Mouse (Mus musculus) MEL (cell line): ENCODE data around the gene Rgs12. TPM values are rescaled to one million over a fixed set of nuclear protein-coding genes. Genes with fewer than 3 reads are reported as not detected.

Source experiments
- DNase-seq: peaks from one replicate; pipeline ENCODE4 v3.0.0; 2011; ENCODE audit warnings: low read depth, low spot score
- H3K27ac ChIP-seq: 2 replicates; pipeline ENCODE4 v1.5.1; 2012; ENCODE audit warnings: low read depth, mild to moderate bottlenecking, control low read depth, low read length, moderate library complexity; ENCODE audit not compliant: control insufficient read depth
- H3K27me3 ChIP-seq, 2 experiments: fragments of 150-350 bp in 1 of 2; sonication (generic) in 1 of 2; 2 replicates each; pipeline ENCODE4 v1.6.1; 2012; ENCODE audit warnings: low read length in 2 of 2, mild to moderate bottlenecking in 2 of 2, improper control_type of control experiment in 1 of 2, moderate library complexity in 1 of 2; ENCODE audit not compliant: insufficient read depth in 2 of 2, control insufficient read depth in 1 of 2
- H3K36me3 ChIP-seq, 2 experiments: 2 replicates each; pipeline ENCODE4 v1.6.1; 2012 to 2014; ENCODE audit warnings: low read length in 2 of 2, improper control_type of control experiment in 1 of 2, inconsistent platforms in 1 of 2, mild to moderate bottlenecking in 1 of 2; ENCODE audit not compliant: insufficient read depth in 2 of 2, control insufficient read depth in 1 of 2
- H3K4me1 ChIP-seq, 2 experiments: fragments of 150-350 bp in 1 of 2; sonication (generic) in 1 of 2; 2 replicates each; pipeline ENCODE4 v1.6.1; 2012; ENCODE audit warnings: low read length in 2 of 2, improper control_type of control experiment in 1 of 2, mild to moderate bottlenecking in 1 of 2; ENCODE audit not compliant: insufficient read depth in 2 of 2, control insufficient read depth in 1 of 2
- H3K4me3 ChIP-seq, 2 experiments: fragments of 150-350 bp in 1 of 2; sonication (generic) in 1 of 2; 2 replicates each; pipeline ENCODE4 v1.5.1; 2012; ENCODE audit warnings: low read depth in 2 of 2, low read length in 2 of 2, mild to moderate bottlenecking in 2 of 2, moderate library complexity in 2 of 2, control low read depth in 1 of 2, improper control_type of control experiment in 1 of 2; ENCODE audit not compliant: control insufficient read depth in 1 of 2, insufficient read depth in 1 of 2
- H3K79me2 ChIP-seq: 2 replicates; pipeline ENCODE4 v1.6.1; 2012; ENCODE audit warnings: mild to moderate bottlenecking, low read length, moderate library complexity; ENCODE audit not compliant: control insufficient read depth, poor library complexity, insufficient read depth
- H3K9ac ChIP-seq: 2 replicates; pipeline ENCODE4 v1.6.1; 2012; ENCODE audit warnings: low read depth, mild to moderate bottlenecking, control low read depth, low read length, moderate library complexity; ENCODE audit not compliant: control insufficient read depth, poor library complexity, severe bottlenecking
- H3K9me3 ChIP-seq: fragments of 150-350 bp; sonication (generic); replicated peaks from 2 replicates; pipeline ENCODE4 v1.6.1; 2012; ENCODE audit warnings: mild to moderate bottlenecking, low read length, improper control_type of control experiment, moderate library complexity; ENCODE audit not compliant: insufficient read depth
- BHLHE40 ChIP-seq: IDR thresholded peaks from 2 replicates; pipeline ENCODE4 v1.6.1; 2012; ENCODE audit warnings: low read depth, mild to moderate bottlenecking, inconsistent platforms, low read length, improper control_type of control experiment, borderline replicate concordance
- CHD2 ChIP-seq: IDR thresholded peaks from 2 replicates; pipeline ENCODE4 v1.6.1; 2011; ENCODE audit warnings: low read length, improper control_type of control experiment
- GABPA ChIP-seq: IDR thresholded peaks from 2 replicates; pipeline ENCODE4 v1.6.1; 2012; ENCODE audit warnings: low read depth, mild to moderate bottlenecking, inconsistent platforms, low read length, improper control_type of control experiment, moderate library complexity
- GATA1 ChIP-seq: IDR thresholded peaks from 2 replicates; pipeline ENCODE4 v1.6.1; 2011; ENCODE audit warnings: low read depth, low read length, improper control_type of control experiment
- JUND ChIP-seq: IDR thresholded peaks from 2 replicates; pipeline ENCODE4 v1.6.1; 2011; ENCODE audit warnings: low read depth, mild to moderate bottlenecking, improper control_type of control experiment, low read length
- MAFK ChIP-seq: IDR thresholded peaks from 2 replicates; pipeline ENCODE4 v1.6.1; 2011; ENCODE audit warnings: low read depth, mild to moderate bottlenecking, low read length, improper control_type of control experiment, borderline replicate concordance
- MAX ChIP-seq: IDR thresholded peaks from 2 replicates; pipeline ENCODE4 v1.6.1; 2011; ENCODE audit warnings: low read length, improper control_type of control experiment
- MXI1 ChIP-seq: IDR thresholded peaks from 2 replicates; pipeline ENCODE4 v1.6.1; 2011; ENCODE audit warnings: mild to moderate bottlenecking, low read depth, low read length, improper control_type of control experiment
- NELFE ChIP-seq: IDR thresholded peaks from 2 replicates; pipeline ENCODE4 v1.6.1; 2011; ENCODE audit warnings: low read depth, low read length, improper control_type of control experiment
- NRF1 ChIP-seq: IDR thresholded peaks from 2 replicates; pipeline ENCODE4 v1.6.1; 2014; ENCODE audit warnings: low read depth, mild to moderate bottlenecking, inconsistent platforms, low read length, improper control_type of control experiment, moderate library complexity; ENCODE audit not compliant: poor library complexity, insufficient read depth, severe bottlenecking
- POLR2AphosphoS2 ChIP-seq: IDR thresholded peaks from 2 replicates; pipeline ENCODE4 v1.6.1; 2011; ENCODE audit warnings: low read length, improper control_type of control experiment
- POLR2AphosphoS5 ChIP-seq: IDR thresholded peaks from 2 replicates; pipeline ENCODE4 v1.6.1; 2012; ENCODE audit warnings: low read depth, borderline replicate concordance, mild to moderate bottlenecking, inconsistent platforms, low read length, moderate library complexity, mixed read lengths
- RAD21 ChIP-seq: IDR thresholded peaks from 2 replicates; pipeline ENCODE4 v1.6.1; 2011; ENCODE audit warnings: mild to moderate bottlenecking, low read depth, low read length, improper control_type of control experiment
- UBTF ChIP-seq: IDR thresholded peaks from 2 replicates; pipeline ENCODE4 v1.6.1; 2012; ENCODE audit warnings: low read depth, mild to moderate bottlenecking, inconsistent platforms, low read length, improper control_type of control experiment, moderate library complexity, borderline replicate concordance; ENCODE audit not compliant: insufficient read depth
- USF1 ChIP-seq: IDR thresholded peaks from 2 replicates; pipeline ENCODE4 v1.6.1; 2014; ENCODE audit warnings: low read depth, mild to moderate bottlenecking, inconsistent platforms, low read length, improper control_type of control experiment, moderate library complexity
- USF2 ChIP-seq, 2 experiments: IDR thresholded peaks; 2 replicates each; pipeline ENCODE4 v1.6.1; 2011 to 2012; ENCODE audit warnings: improper control_type of control experiment in 2 of 2, low read length in 2 of 2, borderline replicate concordance in 1 of 2, inconsistent platforms in 1 of 2, low read depth in 1 of 2, mild to moderate bottlenecking in 1 of 2; ENCODE audit not compliant: insufficient read depth in 1 of 2
- ZC3H11A ChIP-seq: IDR thresholded peaks from 2 replicates; pipeline ENCODE4 v1.6.1; 2012; ENCODE audit warnings: low read depth, mild to moderate bottlenecking, inconsistent platforms, low read length, improper control_type of control experiment
- ZKSCAN1 ChIP-seq: IDR thresholded peaks from 2 replicates; pipeline ENCODE4 v1.6.1; 2012; ENCODE audit warnings: low read depth, mild to moderate bottlenecking, inconsistent platforms, low read length, improper control_type of control experiment, moderate library complexity
- polyA plus RNA-seq, 2 experiments: library from polyadenylated mRNA; stranded (reverse) in 1 of 2; unstranded in 1 of 2; fragments of >175 nt in 1 of 2; fragments of >200 nt in 1 of 2; gene quantifications; 2 replicates each; pipeline versions ENCODE4 v1.2.1 to v1.2.4; 2012; ENCODE audit warnings: low replicate concordance in 2 of 2, low read depth in 1 of 2; ENCODE audit not compliant: insufficient read length in 2 of 2, insufficient read depth in 1 of 2, missing spikeins in 1 of 2
- total RNA-seq: library from RNA; depleted of rRNA; stranded (reverse); fragments of 300-350 nt; gene quantifications from 2 replicates; pipeline ENCODE4 v1.2.3, GENCODE M21; 2012

The Rgs12 gene
- total and polyA plus RNA-seq, 3 experiments, result 11.9 to 15.4 TPM; not detected in 1

DNA sequence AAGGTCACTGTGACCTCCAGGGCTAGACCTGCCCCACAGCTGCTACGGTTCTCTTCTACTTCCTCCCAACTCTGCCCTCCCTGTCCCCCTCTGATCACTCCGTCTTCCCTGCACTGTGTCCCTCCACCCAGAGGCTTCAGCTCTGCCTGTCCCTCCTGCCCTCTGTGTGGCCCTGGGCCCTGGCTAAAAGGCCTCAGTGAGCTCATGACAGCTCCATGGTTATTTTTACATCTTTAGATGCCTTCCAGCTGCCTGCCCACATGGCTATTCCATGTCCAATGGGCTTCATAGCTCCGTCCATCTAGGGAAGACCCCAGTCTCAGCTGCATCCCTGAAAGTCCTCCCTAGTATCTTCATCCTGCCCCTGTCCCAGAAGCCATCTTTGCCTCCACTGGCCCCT is 110.9 kb downstream of the Rgs12 start:
- no peak for TF ChIP-seq MAFK
- TF ChIP-seq ZC3H11A, result no peak
- no peak for TF ChIP-seq POLR2AphosphoS2
- no peak for TF ChIP-seq BHLHE40
- TF ChIP-seq GATA1, result no peak
- TF ChIP-seq USF2 (IDR thresholded peaks at IDR 0.05; ENCODE audit: borderline replicate concordance in 1 of 2, insufficient read depth in 1 of 2, low read depth in 1 of 2, low read length in 2 of 2), result no peak
- TF ChIP-seq NRF1, result no peak
- no peak for TF ChIP-seq MXI1
- TF ChIP-seq CHD2, result no peak
- TF ChIP-seq NELFE, result no peak
- TF ChIP-seq GABPA, result no peak
- TF ChIP-seq RAD21, result no peak
- Histone ChIP-seq H3K4me1 (peaks cover 0 to 9% of the 10 kb centered on the region in 2 experiments; a peak in 2 of 4 replicates), H3K9ac (no peak overlapping the region), H3K79me2 (no peaks in the 10 kb centered on the region), H3K9me3 (no peaks in the 10 kb centered on the region), H3K27me3 (no peaks in the 10 kb centered on the region; a peak in 1 of 4 replicates), H3K4me3 (no peak overlapping the region), H3K27ac (no peak overlapping the region), H3K36me3 (no peaks in the 10 kb centered on the region)
- no peak for DNase-seq

DNA sequence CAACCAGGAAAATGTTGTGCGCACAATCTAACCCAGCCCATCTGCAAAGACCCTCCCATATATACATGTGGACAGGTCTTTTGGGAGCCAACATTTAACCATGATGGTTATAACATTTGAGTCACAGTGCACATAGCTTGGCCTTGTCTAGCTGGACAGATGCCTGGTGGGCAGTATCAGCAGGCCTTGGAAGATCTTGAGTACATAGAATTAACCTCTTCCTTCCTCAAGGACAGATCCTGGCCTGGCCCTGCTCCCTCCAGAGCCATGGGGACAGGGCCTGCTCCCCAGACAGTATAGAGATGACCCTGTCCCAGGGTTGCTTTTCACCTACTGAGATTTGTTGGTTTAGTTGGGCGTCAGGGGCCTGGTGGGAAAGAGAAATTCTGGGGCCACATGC is 120.6 kb downstream of the Rgs12 start:
- Histone ChIP-seq H3K27me3 (peaks cover 0 to 1% of the 10 kb centered on the region in 2 experiments; a peak in 2 of 4 replicates), H3K9ac (no peak overlapping the region), H3K9me3 (no peaks in the 10 kb centered on the region), H3K79me2 (no peaks in the 10 kb centered on the region), H3K27ac (no peak overlapping the region), H3K4me1 (no peaks in the 10 kb centered on the region), H3K4me3 (no peak overlapping the region), H3K36me3 (no peaks in the 10 kb centered on the region)
- TF ChIP-seq ZKSCAN1, result no peak
- TF ChIP-seq BHLHE40, result no peak
- no peak for TF ChIP-seq NRF1
- no peak for TF ChIP-seq NELFE
- TF ChIP-seq MXI1, result no peak
- no peak for TF ChIP-seq POLR2AphosphoS5
- TF ChIP-seq UBTF, result no peak
- no peak for TF ChIP-seq MAFK
- TF ChIP-seq JUND, result no peak
- TF ChIP-seq MAX, result no peak
- no peak for TF ChIP-seq USF1
- no peak for DNase-seq
